Mouse (Mus musculus) MEL (cell line): ENCODE measurements around the gene Cacna1s. TPM values are rescaled to one million over a fixed set of nuclear protein-coding genes. Genes with fewer than 3 reads are reported as not detected.

Experiments
- DNase-seq: peaks from one replicate; pipeline ENCODE4 v3.0.0; 2011; ENCODE audit warnings: low read depth, low spot score
- H3K27ac ChIP-seq: 2 replicates; pipeline ENCODE4 v1.5.1; 2012; ENCODE audit warnings: low read depth, mild to moderate bottlenecking, control low read depth, low read length, moderate library complexity; ENCODE audit not compliant: control insufficient read depth
- H3K27me3 ChIP-seq, 2 experiments: fragments of 150-350 bp in 1 of 2; sonication (generic) in 1 of 2; 2 replicates each; pipeline ENCODE4 v1.6.1; 2012; ENCODE audit warnings: low read length in 2 of 2, mild to moderate bottlenecking in 2 of 2, improper control_type of control experiment in 1 of 2, moderate library complexity in 1 of 2; ENCODE audit not compliant: insufficient read depth in 2 of 2, control insufficient read depth in 1 of 2
- H3K36me3 ChIP-seq, 2 experiments: 2 replicates each; pipeline ENCODE4 v1.6.1; 2012 to 2014; ENCODE audit warnings: low read length in 2 of 2, improper control_type of control experiment in 1 of 2, inconsistent platforms in 1 of 2, mild to moderate bottlenecking in 1 of 2; ENCODE audit not compliant: insufficient read depth in 2 of 2, control insufficient read depth in 1 of 2
- H3K4me1 ChIP-seq, 2 experiments: fragments of 150-350 bp in 1 of 2; sonication (generic) in 1 of 2; 2 replicates each; pipeline ENCODE4 v1.6.1; 2012; ENCODE audit warnings: low read length in 2 of 2, improper control_type of control experiment in 1 of 2, mild to moderate bottlenecking in 1 of 2; ENCODE audit not compliant: insufficient read depth in 2 of 2, control insufficient read depth in 1 of 2
- H3K4me3 ChIP-seq, 2 experiments: fragments of 150-350 bp in 1 of 2; sonication (generic) in 1 of 2; 2 replicates each; pipeline ENCODE4 v1.5.1; 2012; ENCODE audit warnings: low read depth in 2 of 2, low read length in 2 of 2, mild to moderate bottlenecking in 2 of 2, moderate library complexity in 2 of 2, control low read depth in 1 of 2, improper control_type of control experiment in 1 of 2; ENCODE audit not compliant: control insufficient read depth in 1 of 2, insufficient read depth in 1 of 2
- H3K79me2 ChIP-seq: 2 replicates; pipeline ENCODE4 v1.6.1; 2012; ENCODE audit warnings: mild to moderate bottlenecking, low read length, moderate library complexity; ENCODE audit not compliant: control insufficient read depth, poor library complexity, insufficient read depth
- H3K9ac ChIP-seq: 2 replicates; pipeline ENCODE4 v1.6.1; 2012; ENCODE audit warnings: low read depth, mild to moderate bottlenecking, control low read depth, low read length, moderate library complexity; ENCODE audit not compliant: control insufficient read depth, poor library complexity, severe bottlenecking
- H3K9me3 ChIP-seq: fragments of 150-350 bp; sonication (generic); replicated peaks from 2 replicates; pipeline ENCODE4 v1.6.1; 2012; ENCODE audit warnings: mild to moderate bottlenecking, low read length, improper control_type of control experiment, moderate library complexity; ENCODE audit not compliant: insufficient read depth
- CHD1 ChIP-seq: IDR thresholded peaks from 2 replicates; pipeline ENCODE4 v1.6.1; 2012; ENCODE audit warnings: low read depth, mild to moderate bottlenecking, inconsistent platforms, low read length, improper control_type of control experiment
- CHD2 ChIP-seq: IDR thresholded peaks from 2 replicates; pipeline ENCODE4 v1.6.1; 2011; ENCODE audit warnings: low read length, improper control_type of control experiment
- E2F4 ChIP-seq: IDR thresholded peaks from 2 replicates; pipeline ENCODE4 v1.6.1; 2011; ENCODE audit warnings: low read depth, low read length, improper control_type of control experiment, borderline replicate concordance
- EP300 ChIP-seq, 2 experiments: IDR thresholded peaks; 2 replicates each; pipeline ENCODE4 v1.6.1; 2011; ENCODE audit warnings: improper control_type of control experiment in 2 of 2, low read length in 2 of 2, low read depth in 1 of 2, mild to moderate bottlenecking in 1 of 2
- ETS1 ChIP-seq: IDR thresholded peaks from 2 replicates; pipeline ENCODE4 v1.6.1; 2012; ENCODE audit warnings: low read depth, mild to moderate bottlenecking, inconsistent platforms, low read length, improper control_type of control experiment, moderate library complexity
- GATA1 ChIP-seq: IDR thresholded peaks from 2 replicates; pipeline ENCODE4 v1.6.1; 2011; ENCODE audit warnings: low read depth, low read length, improper control_type of control experiment
- KAT2A ChIP-seq: conservative IDR thresholded peaks from 2 replicates; pipeline ENCODE4 v1.6.1; 2012; ENCODE audit warnings: low read depth, low read length, improper control_type of control experiment, inconsistent platforms
- MAFK ChIP-seq: IDR thresholded peaks from 2 replicates; pipeline ENCODE4 v1.6.1; 2011; ENCODE audit warnings: low read depth, mild to moderate bottlenecking, low read length, improper control_type of control experiment, borderline replicate concordance
- MEF2A ChIP-seq: IDR thresholded peaks from 2 replicates; pipeline ENCODE4 v1.6.1; 2014; ENCODE audit warnings: low read depth, mild to moderate bottlenecking, inconsistent platforms, low read length, improper control_type of control experiment; ENCODE audit not compliant: poor library complexity, insufficient replicate concordance, severe bottlenecking; ENCODE audit errors: extremely low read depth
- MXI1 ChIP-seq: IDR thresholded peaks from 2 replicates; pipeline ENCODE4 v1.6.1; 2011; ENCODE audit warnings: mild to moderate bottlenecking, low read depth, low read length, improper control_type of control experiment
- MYB ChIP-seq: IDR thresholded peaks from 2 replicates; pipeline ENCODE4 v1.6.1; 2011; ENCODE audit warnings: mild to moderate bottlenecking, low read depth, low read length, improper control_type of control experiment
- MYC ChIP-seq: IDR thresholded peaks from 2 replicates; pipeline ENCODE4 v1.6.1; 2011; ENCODE audit warnings: low read depth, mild to moderate bottlenecking, low read length, improper control_type of control experiment, moderate library complexity
- SIN3A ChIP-seq: IDR thresholded peaks from 2 replicates; pipeline ENCODE4 v1.6.1; 2012; ENCODE audit warnings: low read length, improper control_type of control experiment, inconsistent platforms
- SMC3 ChIP-seq: IDR thresholded peaks from 2 replicates; pipeline ENCODE4 v1.6.1; 2011; ENCODE audit warnings: low read depth, low read length, improper control_type of control experiment
- TAL1 ChIP-seq: IDR thresholded peaks from 2 replicates; pipeline ENCODE4 v1.6.1; 2012; ENCODE audit warnings: mild to moderate bottlenecking, inconsistent platforms, low read length, moderate library complexity, mixed read lengths
- TCF12 ChIP-seq: IDR thresholded peaks from 2 replicates; pipeline ENCODE4 v1.6.1; 2014; ENCODE audit warnings: low read depth, mild to moderate bottlenecking, inconsistent platforms, low read length, improper control_type of control experiment, moderate library complexity
- UBTF ChIP-seq: IDR thresholded peaks from 2 replicates; pipeline ENCODE4 v1.6.1; 2012; ENCODE audit warnings: low read depth, mild to moderate bottlenecking, inconsistent platforms, low read length, improper control_type of control experiment, moderate library complexity, borderline replicate concordance; ENCODE audit not compliant: insufficient read depth
- USF1 ChIP-seq: IDR thresholded peaks from 2 replicates; pipeline ENCODE4 v1.6.1; 2014; ENCODE audit warnings: low read depth, mild to moderate bottlenecking, inconsistent platforms, low read length, improper control_type of control experiment, moderate library complexity
- USF2 ChIP-seq, 2 experiments: IDR thresholded peaks; 2 replicates each; pipeline ENCODE4 v1.6.1; 2011 to 2012; ENCODE audit warnings: improper control_type of control experiment in 2 of 2, low read length in 2 of 2, borderline replicate concordance in 1 of 2, inconsistent platforms in 1 of 2, low read depth in 1 of 2, mild to moderate bottlenecking in 1 of 2; ENCODE audit not compliant: insufficient read depth in 1 of 2
- ZC3H11A ChIP-seq: IDR thresholded peaks from 2 replicates; pipeline ENCODE4 v1.6.1; 2012; ENCODE audit warnings: low read depth, mild to moderate bottlenecking, inconsistent platforms, low read length, improper control_type of control experiment
- polyA plus RNA-seq, 2 experiments: library from polyadenylated mRNA; stranded (reverse) in 1 of 2; unstranded in 1 of 2; fragments of >175 nt in 1 of 2; fragments of >200 nt in 1 of 2; gene quantifications; 2 replicates each; pipeline versions ENCODE4 v1.2.1 to v1.2.4; 2012; ENCODE audit warnings: low replicate concordance in 2 of 2, low read depth in 1 of 2; ENCODE audit not compliant: insufficient read length in 2 of 2, insufficient read depth in 1 of 2, missing spikeins in 1 of 2
- total RNA-seq: library from RNA; depleted of rRNA; stranded (reverse); fragments of 300-350 nt; gene quantifications from 2 replicates; pipeline ENCODE4 v1.2.3, GENCODE M21; 2012

Gene Cacna1s
- total and polyA plus RNA-seq, 3 experiments = not detected

- Histone ChIP-seq H3K27ac (no peak overlapping the region), H3K9me3 (no peaks in the 10 kb centered on the region), H3K4me1 (no peaks in the 10 kb centered on the region), H3K27me3 (no peaks in the 10 kb centered on the region), H3K79me2 (no peaks in the 10 kb centered on the region), H3K36me3 (no peaks in the 10 kb centered on the region; a peak in 2 of 4 replicates), H3K4me3 (no peak overlapping the region), H3K9ac (no peak overlapping the region)
- no peak for DNase-seq
- TF ChIP-seq MEF2A (no peak), ETS1 (no peak), SIN3A (no peak), TAL1 (no peak), USF1 (no peak), TCF12 (no peak), USF2 (IDR thresholded peaks at IDR 0.05; ENCODE audit: borderline replicate concordance in 1 of 2, insufficient read depth in 1 of 2, low read depth in 1 of 2, low read length in 2 of 2) (no peak), GATA1 (no peak), EP300 (IDR thresholded peaks at IDR 0.05; ENCODE audit: low read depth in 1 of 2, low read length in 2 of 2) (no peak), MXI1 (no peak), CHD2 (no peak), MAFK (no peak), MYB (no peak), KAT2A (no peak), MYC (no peak), E2F4 (no peak)
These were observed 19.6 kb upstream of the Cacna1s start for GRCm38 (mm10) chr1:136032961-136033360.

- Histone ChIP-seq H3K27me3 (no peaks in the 10 kb centered on the region), H3K9me3 (no peaks in the 10 kb centered on the region), H3K4me3 (no peak overlapping the region), H3K4me1 (no peaks in the 10 kb centered on the region), H3K9ac (no peak overlapping the region), H3K36me3 (no peaks in the 10 kb centered on the region), H3K27ac (no peak overlapping the region), H3K79me2 (no peaks in the 10 kb centered on the region)
- TF ChIP-seq SMC3 = no peak
- no peak for TF ChIP-seq TAL1
- no peak for TF ChIP-seq ETS1
- no peak for TF ChIP-seq CHD1
- TF ChIP-seq ZC3H11A = no peak
- TF ChIP-seq UBTF = no peak
- no peak for DNase-seq
These were observed 13.6 kb upstream of the Cacna1s start for GRCm38 (mm10) chr1:136038746-136039538.
